Mouse (Mus musculus) cerebellum, adult 8-10 months (tissue): Measurements from ENCODE around the gene Vps9d1.
"Not testable (repeated sequence)": the region's sequence is repeated elsewhere in the genome, so short reads cannot be mapped to it uniquely, and the experiment has no call there.

Source experiments
- DNase-seq: peaks from one replicate; pipeline ENCODE4 v3.0.0; 2022

Vps9d1 gene

GRCm38 (mm10) chr8:123212321-123213117 is 41.6 kb downstream of the Vps9d1 start, which contains the start of the genes Chmp1a and Spata33:
Gene Chmp1a, minus strand, starts transcription at chr8:123212763.
Gene Spata33, plus strand, starts transcription at chr8:123212832.
- peak; percentile 83 for DNase-seq

GRCm38 (mm10) chr8:123211876-123212275 is 42.3 kb downstream of the Vps9d1 start:
- DNase-seq = no peak

- DNase-seq = no peak
Observed at GRCm38 (mm10) chr8:123203571-123203970, 50.6 kb downstream of the Vps9d1 start.

GRCm38 (mm10) chr8:123202288-123202687 is 51.9 kb downstream of the Vps9d1 start:
- DNase-seq = peak; percentile 68

GRCm38 (mm10) chr8:123199864-123200263 is 54.3 kb downstream of the Vps9d1 start:
- no peak for DNase-seq

- not testable (repeated sequence) for DNase-seq
Observed at GRCm38 (mm10) chr8:123197016-123197415, 57.1 kb downstream of the Vps9d1 start.

- DNase-seq = no peak
Observed at GRCm38 (mm10) chr8:123193771-123194170, 60.4 kb downstream of the Vps9d1 start.
